Mouse (Mus musculus) ES-E14 (cell line): ENCODE measurements at regions not wholly inside any gene's neighbourhood (a gene's known extent, or its start where the extent isn't known, plus 50 kb on each side); places are given as distances from the start of the nearest gene placed in this dataset.

Experiments
- HCFC1 ChIP-seq: IDR thresholded peaks from 2 replicates; pipeline ENCODE4 v1.6.1; 2012; ENCODE audit warnings: low read length, inconsistent platforms, borderline replicate concordance; ENCODE audit not compliant: insufficient read depth
- MAFK ChIP-seq: IDR thresholded peaks from 2 replicates; pipeline ENCODE4 v1.6.1; 2014; ENCODE audit warnings: mild to moderate bottlenecking, low read depth, low read length, inconsistent platforms; ENCODE audit not compliant: insufficient read depth
- ZC3H11A ChIP-seq: IDR thresholded peaks from 2 replicates; pipeline ENCODE4 v1.6.1; 2012; ENCODE audit warnings: low read depth, mild to moderate bottlenecking, inconsistent platforms, low read length, borderline replicate concordance
- ZNF384 ChIP-seq: IDR thresholded peaks from 2 replicates; pipeline ENCODE4 v1.6.1; 2012; ENCODE audit warnings: low read depth, low read length, inconsistent platforms

DNA sequence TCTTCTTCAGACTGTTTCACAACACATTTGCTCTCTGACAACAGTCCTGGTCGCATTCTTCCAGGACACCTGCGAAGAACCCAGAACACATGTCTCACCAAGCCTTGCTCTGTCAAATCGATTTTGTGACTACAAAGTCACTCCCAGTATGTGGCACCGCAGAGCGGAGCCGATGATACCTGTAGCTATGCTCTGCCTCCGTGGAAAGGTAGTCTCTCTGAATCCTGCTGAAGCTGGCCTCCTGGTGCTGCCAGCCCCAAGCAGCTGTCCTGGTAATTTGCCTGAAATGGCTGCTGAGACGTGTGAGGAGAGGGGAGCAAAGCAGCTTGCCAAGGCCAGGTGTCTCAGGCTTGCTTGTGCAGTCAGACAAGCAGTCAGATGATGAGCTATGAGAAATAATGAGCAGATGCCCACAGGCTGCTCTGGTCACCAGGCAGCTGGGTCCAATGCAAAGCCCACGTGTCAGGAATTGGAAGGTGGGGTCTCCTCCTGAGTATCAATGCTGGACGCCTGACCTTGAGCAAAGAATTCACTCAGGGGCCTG lies 100.4 kb upstream of the Nmnat3 start:
- TF ChIP-seq HCFC1: no peak
- TF ChIP-seq ZNF384: no peak
- no peak for TF ChIP-seq ZC3H11A
- no peak for TF ChIP-seq MAFK
